Mouse (Mus musculus) CH12.LX (cell line): ENCODE measurements at regions not wholly inside any gene's neighbourhood (a gene's known extent, or its start where the extent isn't known, plus 50 kb on each side); places are given as distances from the start of the nearest gene placed in this dataset.

Source experiments
- DNase-seq: peaks from one replicate; pipeline ENCODE4 v3.0.0-alpha.2; 2013; ENCODE audit errors: extremely low read depth
- H3K27ac ChIP-seq: 2 replicates; pipeline ENCODE4 v1.5.1; 2012; ENCODE audit warnings: low read depth, mild to moderate bottlenecking, control low read depth, moderate library complexity; ENCODE audit not compliant: insufficient read depth
- H3K27me3 ChIP-seq: replicated peaks from 2 replicates; pipeline ENCODE3; 2012; ENCODE audit warnings: inconsistent platforms
- H3K36me3 ChIP-seq, 2 experiments: replicated peaks in 1 of 2; 2 replicates each; pipeline versions ENCODE3 to v1.6.1; 2012; ENCODE audit warnings: inconsistent platforms in 1 of 2, low read length in 1 of 2, mild to moderate bottlenecking in 1 of 2, mixed read lengths in 1 of 2, moderate library complexity in 1 of 2; ENCODE audit not compliant: control insufficient read depth in 1 of 2, insufficient read depth in 1 of 2
- H3K4me1 ChIP-seq, 2 experiments: 2 replicates each; pipeline ENCODE4 v1.6.1; 2012; ENCODE audit warnings: inconsistent platforms in 1 of 2, moderate library complexity in 1 of 2; ENCODE audit not compliant: insufficient read depth in 2 of 2, control insufficient read depth in 1 of 2
- H3K4me2 ChIP-seq: 2 replicates; pipeline ENCODE4 v1.6.1; 2012; ENCODE audit warnings: low read depth, mild to moderate bottlenecking, control low read depth; ENCODE audit not compliant: poor library complexity, insufficient read depth, severe bottlenecking
- H3K4me3 ChIP-seq, 3 experiments: fragments of 150-350 bp in 1 of 3; sonication (generic) in 1 of 3; replicated peaks in 1 of 3; 2 replicates each; pipeline versions ENCODE3 to v1.5.1; 2011 to 2012; ENCODE audit warnings: low read depth in 2 of 3, low read length in 2 of 3, mild to moderate bottlenecking in 2 of 3, moderate library complexity in 2 of 3, control low read depth in 1 of 3, improper control_type of control experiment in 1 of 3, inconsistent platforms in 1 of 3, mixed read lengths in 1 of 3; ENCODE audit not compliant: poor library complexity in 1 of 3
- H3K79me2 ChIP-seq: replicated peaks from 2 replicates; pipeline ENCODE4 v1.6.1; 2012; ENCODE audit warnings: mild to moderate bottlenecking, moderate library complexity; ENCODE audit not compliant: control insufficient read depth, poor library complexity, insufficient read depth, severe bottlenecking; ENCODE audit errors: extremely low read depth
- H3K9ac ChIP-seq: 2 replicates; pipeline ENCODE4 v1.6.1; 2012; ENCODE audit warnings: low read depth, mild to moderate bottlenecking, control low read depth, moderate library complexity; ENCODE audit not compliant: insufficient read depth
- H3K9me3 ChIP-seq: replicated peaks from 2 replicates; pipeline ENCODE3; 2012; ENCODE audit warnings: low read length, inconsistent platforms, mixed read lengths
- BHLHE40 ChIP-seq: IDR thresholded peaks from 2 replicates; pipeline ENCODE4 v1.6.1; 2011; ENCODE audit warnings: mild to moderate bottlenecking, low read depth, low read length, improper control_type of control experiment
- CHD1 ChIP-seq: IDR thresholded peaks from 2 replicates; pipeline ENCODE4 v1.6.1; 2012; ENCODE audit warnings: low read depth, low read length, improper control_type of control experiment, inconsistent platforms
- CHD2 ChIP-seq: IDR thresholded peaks from 2 replicates; pipeline ENCODE4 v1.6.1; 2011; ENCODE audit warnings: low read length, improper control_type of control experiment
- EP300 ChIP-seq: IDR thresholded peaks from 2 replicates; pipeline ENCODE4 v1.6.1; 2011; ENCODE audit warnings: low read length, improper control_type of control experiment
- ETS1 ChIP-seq: conservative IDR thresholded peaks from 2 replicates; pipeline ENCODE4 v1.6.1; 2012; ENCODE audit warnings: low read depth, mild to moderate bottlenecking, inconsistent platforms, low read length, improper control_type of control experiment, moderate library complexity
- GABPA ChIP-seq: IDR thresholded peaks from 2 replicates; pipeline ENCODE4 v1.6.1; 2012; ENCODE audit warnings: low read depth, low read length, improper control_type of control experiment, inconsistent platforms; ENCODE audit not compliant: insufficient replicate concordance
- IRF4 ChIP-seq: IDR thresholded peaks from 2 replicates; pipeline ENCODE4 v1.6.1; 2014; ENCODE audit warnings: low read depth, mild to moderate bottlenecking, inconsistent platforms, low read length, improper control_type of control experiment
- JUN ChIP-seq: IDR thresholded peaks from 2 replicates; pipeline ENCODE4 v1.6.1; 2011; ENCODE audit warnings: low read depth, mild to moderate bottlenecking, low read length, improper control_type of control experiment, moderate library complexity; ENCODE audit not compliant: insufficient read depth
- JUND ChIP-seq: conservative IDR thresholded peaks from 2 replicates; pipeline ENCODE4 v1.6.1; 2011; ENCODE audit warnings: low read depth, low read length, improper control_type of control experiment
- KAT2A ChIP-seq: IDR thresholded peaks from 2 replicates; pipeline ENCODE4 v1.6.1; 2012; ENCODE audit warnings: low read length, improper control_type of control experiment, inconsistent platforms; ENCODE audit not compliant: insufficient replicate concordance
- MAX ChIP-seq: IDR thresholded peaks from 2 replicates; pipeline ENCODE4 v1.6.1; 2011; ENCODE audit warnings: low read length, improper control_type of control experiment
- MEF2A ChIP-seq: IDR thresholded peaks from 2 replicates; pipeline ENCODE4 v1.6.1; 2014; ENCODE audit warnings: low read depth, mild to moderate bottlenecking, inconsistent platforms, low read length, improper control_type of control experiment, borderline replicate concordance
- MXI1 ChIP-seq: IDR thresholded peaks from 2 replicates; pipeline ENCODE4 v1.6.1; 2011; ENCODE audit warnings: mild to moderate bottlenecking, low read depth, low read length, improper control_type of control experiment
- MYC ChIP-seq: IDR thresholded peaks from 2 replicates; pipeline ENCODE4 v1.6.1; 2011; ENCODE audit warnings: low read depth, mild to moderate bottlenecking, improper control_type of control experiment, low read length
- NELFE ChIP-seq: IDR thresholded peaks from 2 replicates; pipeline ENCODE4 v1.6.1; 2011; ENCODE audit warnings: low read depth, low read length, improper control_type of control experiment
- PAX5 ChIP-seq: IDR thresholded peaks from 2 replicates; pipeline ENCODE4 v1.6.1; 2012; ENCODE audit warnings: low read length, inconsistent platforms, mixed read lengths
- POLR2AphosphoS2 ChIP-seq: IDR thresholded peaks from 2 replicates; pipeline ENCODE4 v1.6.1; 2011; ENCODE audit warnings: low read depth, low read length, improper control_type of control experiment
- RAD21 ChIP-seq: IDR thresholded peaks from 2 replicates; pipeline ENCODE4 v1.6.1; 2011; ENCODE audit warnings: low read depth, mild to moderate bottlenecking, low read length, improper control_type of control experiment, moderate library complexity
- RCOR1 ChIP-seq: conservative IDR thresholded peaks from 2 replicates; pipeline ENCODE4 v1.6.1; 2012; ENCODE audit warnings: low read depth, mild to moderate bottlenecking, inconsistent platforms, low read length, improper control_type of control experiment
- SIN3A ChIP-seq: IDR thresholded peaks from 2 replicates; pipeline ENCODE4 v1.6.1; 2012; ENCODE audit warnings: low read length, improper control_type of control experiment, inconsistent platforms
- SMC3 ChIP-seq: IDR thresholded peaks from 2 replicates; pipeline ENCODE4 v1.6.1; 2011; ENCODE audit warnings: low read depth, low read length, improper control_type of control experiment
- TBP ChIP-seq: conservative IDR thresholded peaks from 2 replicates; pipeline ENCODE4 v1.6.1; 2011; ENCODE audit warnings: low read depth, low read length, improper control_type of control experiment
- UBTF ChIP-seq: IDR thresholded peaks from 2 replicates; pipeline ENCODE4 v1.6.1; 2012; ENCODE audit warnings: low read depth, mild to moderate bottlenecking, inconsistent platforms, low read length, improper control_type of control experiment, moderate library complexity
- USF1 ChIP-seq: IDR thresholded peaks from 2 replicates; pipeline ENCODE4 v1.6.1; 2014; ENCODE audit warnings: low read depth, mild to moderate bottlenecking, inconsistent platforms, low read length, improper control_type of control experiment
- ZC3H11A ChIP-seq: IDR thresholded peaks from 2 replicates; pipeline ENCODE4 v1.6.1; 2012; ENCODE audit warnings: low read depth, mild to moderate bottlenecking, inconsistent platforms, low read length, improper control_type of control experiment
- ZKSCAN1 ChIP-seq: IDR thresholded peaks from 2 replicates; pipeline ENCODE4 v1.6.1; 2012; ENCODE audit warnings: low read depth, inconsistent platforms, low read length, improper control_type of control experiment, borderline replicate concordance
- ZMIZ1 ChIP-seq: IDR thresholded peaks from 2 replicates; pipeline ENCODE4 v1.6.1; 2012; ENCODE audit warnings: low read depth, mild to moderate bottlenecking, inconsistent platforms, low read length, improper control_type of control experiment
- ZNF384 ChIP-seq: IDR thresholded peaks from 2 replicates; pipeline ENCODE4 v1.6.1; 2012; ENCODE audit warnings: low read depth, low read length, improper control_type of control experiment, inconsistent platforms
- dilution Hi-C: fragments of 300-500 bp; cut with MboI; formaldehyde crosslinking; loops from 2 replicates; pipeline ENCODE4 v1.14.3; 2020; ENCODE audit warnings: low sequenced_read_pairs; ENCODE audit not compliant: extremely low pct_unique_long_range_greater_than_20kb, extremely low pct_ligation_motif_present
- in situ Hi-C: fragments of 300-500 bp; cut with MboI; formaldehyde crosslinking; loops from 3 replicates; pipeline ENCODE4 v1.14.3; 2019; ENCODE audit warnings: low sequenced_read_pairs, low pct_ligation_motif_present, low pct_unique_long_range_greater_than_20kb, mixed read lengths

- peak; percentile 23 for DNase-seq
- dilution Hi-C loops (no loop called here), in situ Hi-C loops (no loop called here)
Observed at GRCm38 (mm10) chr13:84783017-84783937, 405.9 kb upstream of the Ccnh start.

GRCm38 (mm10) chr13:84804241-84804980 lies 384.8 kb upstream of the Ccnh start:
- in situ Hi-C loops = no loop called here
- no peak overlapping the region for H3K27ac ChIP-seq
- no peak overlapping the region for H3K4me3 ChIP-seq
- TF ChIP-seq ETS1 = no peak
- no peak for TF ChIP-seq ZMIZ1
- TF ChIP-seq EP300 = no peak
- TF ChIP-seq JUND = no peak
- no peak for TF ChIP-seq CHD1
- TF ChIP-seq NELFE = no peak
- TF ChIP-seq ZKSCAN1 = no peak
- no peak for TF ChIP-seq CHD2
- no peak for TF ChIP-seq ZNF384
- no peak for TF ChIP-seq UBTF
- no peak for TF ChIP-seq SMC3
- no peak for TF ChIP-seq MEF2A
- TF ChIP-seq MAX = no peak
- TF ChIP-seq PAX5 = no peak
- no peak for TF ChIP-seq USF1
- TF ChIP-seq IRF4 = no peak
- TF ChIP-seq JUN = no peak
- no peak for TF ChIP-seq SIN3A
- dilution Hi-C loops = no loop called here
- no peaks in the 10 kb centered on the region for H3K9me3 ChIP-seq
- H3K9ac ChIP-seq = no peak overlapping the region
- no peak for DNase-seq
- H3K4me1 ChIP-seq = peaks cover 0 to 18% of the 10 kb centered on the region in 2 experiments; a peak in 2 of 4 replicates
- H3K27me3 ChIP-seq = no peaks in the 10 kb centered on the region
- H3K4me2 ChIP-seq = no peak overlapping the region
- no peaks in the 10 kb centered on the region for H3K36me3 ChIP-seq
- no peaks in the 10 kb centered on the region for H3K79me2 ChIP-seq

More at GRCm38 (mm10) chr13:84783017-84783937, 405.9 kb upstream of the Ccnh start:
- Histone ChIP-seq H3K4me1 (peaks cover 4 to 28% of the 10 kb centered on the region in 2 experiments; a peak in 3 of 4 replicates), H3K9me3 (no peaks in the 10 kb centered on the region), H3K4me3 (no peak overlapping the region), H3K27ac (no peak overlapping the region), H3K4me2 (no peak overlapping the region), H3K27me3 (no peaks in the 10 kb centered on the region), H3K9ac (no peak overlapping the region), H3K79me2 (no peaks in the 10 kb centered on the region), H3K36me3 (no peaks in the 10 kb centered on the region)
- TF ChIP-seq MXI1 (no peak), PAX5 (no peak), RCOR1 (no peak), GABPA (no peak), ZC3H11A (no peak), RAD21 (no peak), CHD2 (no peak), NELFE (no peak), TBP (no peak), POLR2AphosphoS2 (no peak), ZMIZ1 (no peak), UBTF (no peak), BHLHE40 (no peak), ZNF384 (no peak), CHD1 (no peak), MYC (no peak), JUN (no peak), USF1 (no peak), KAT2A (no peak), EP300 (no peak)
